Mouse (Mus musculus): ENCODE results near the gene Nsrp1. TPM values are rescaled to one million over a fixed set of nuclear protein-coding genes. Genes with fewer than 3 reads are reported as not detected.

The Nsrp1 gene
- total RNA-seq, 2 experiments from 2014 or later, result 18.3 to 23.6 TPM

Small RNA genes within 50 kb of the gene (microRNA-seq; reads per million reads assigned to microRNA genes)
- gene Mir423, result 3,912 reads per million, percentile 90 among the genes with 10 or more reads in this experiment

Other genes starting within 250 kb of the Nsrp1 start
- gene Cpd, start 231.4 kb downstream of the Nsrp1 start, total RNA-seq (2021), result 10 to 100 TPM; 42.1 to 47.6 TPM
- gene Tmigd1, start 176.3 kb downstream of the Nsrp1 start, total RNA-seq (2021), result 1 to 10 TPM in 1 of 2 experiments, under 1 TPM in 1; 0.66 to 1.1 TPM
- 10 to 100 TPM; 45.2 to 57.2 TPM for gene Blmh, start 153.6 kb downstream of the Nsrp1 start, total RNA-seq (2021)
- gene Slc6a4, start 79.8 kb downstream of the Nsrp1 start, total RNA-seq (2021), result 10 to 100 TPM; 25.6 to 42.2 TPM
- under 1 TPM; 0.36 to 0.66 TPM for gene Efcab5, start 110.5 kb upstream of the Nsrp1 start, total RNA-seq (2021)
- gene Ssh2, start 137.9 kb upstream of the Nsrp1 start, total RNA-seq (2021), result 10 to 100 TPM; 16.8 to 27.1 TPM

All from adrenal gland, postnatal 36 days (tissue).